Mouse (Mus musculus): ENCODE data around the gene Tsfm. TPM values are rescaled to one million over a fixed set of nuclear protein-coding genes. Genes with fewer than 3 reads are reported as not detected.
A peak's percentile ranks its signal among the peaks of the same experiment; 100 is the strongest.
"Not testable (repeated sequence)": the region's sequence is repeated elsewhere in the genome, so short reads cannot be mapped to it uniquely, and the experiment has no call there.

The Tsfm gene
- total RNA-seq, 2 experiments from 2014 or later = 31.4 to 36.3 TPM

GRCm38 (mm10) chr10:127063913-127064870 lies 33.6 kb upstream of the Tsfm start:
- DNase-seq (ENCODE audit: low spot score in 2 of 2) = peak in 1 of 2 experiments; percentile 42

- peak; percentile 98 to 99 for DNase-seq (ENCODE audit: low spot score in 2 of 2)
Measured at GRCm38 (mm10) chr10:127063239-127063872, 32.7 kb upstream of the Tsfm start, which contains the start of gene Cdk4. Cdk4 (plus strand) TSS chr10:127063534.

DNA sequence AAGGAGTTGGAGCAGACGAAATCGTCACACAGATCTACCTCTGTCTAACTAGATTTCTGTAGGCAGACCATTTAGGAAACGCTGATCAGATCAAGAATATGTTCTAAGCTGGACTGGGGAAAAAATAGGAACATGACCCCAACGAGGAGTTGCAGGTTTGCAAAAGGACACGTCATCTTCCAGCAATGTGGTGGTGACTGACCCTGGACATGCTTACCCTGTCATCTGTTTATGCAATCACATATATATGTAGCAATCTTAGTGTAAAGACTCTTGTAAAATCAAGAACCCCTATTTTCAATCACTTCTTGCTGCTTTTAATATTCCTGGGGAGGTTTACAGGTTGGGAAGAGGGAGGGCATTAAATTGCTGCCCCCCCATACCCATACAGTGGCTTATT lies 31.9 kb upstream of the Tsfm start:
- no peak for DNase-seq (ENCODE audit: low spot score in 2 of 2)

DNA sequence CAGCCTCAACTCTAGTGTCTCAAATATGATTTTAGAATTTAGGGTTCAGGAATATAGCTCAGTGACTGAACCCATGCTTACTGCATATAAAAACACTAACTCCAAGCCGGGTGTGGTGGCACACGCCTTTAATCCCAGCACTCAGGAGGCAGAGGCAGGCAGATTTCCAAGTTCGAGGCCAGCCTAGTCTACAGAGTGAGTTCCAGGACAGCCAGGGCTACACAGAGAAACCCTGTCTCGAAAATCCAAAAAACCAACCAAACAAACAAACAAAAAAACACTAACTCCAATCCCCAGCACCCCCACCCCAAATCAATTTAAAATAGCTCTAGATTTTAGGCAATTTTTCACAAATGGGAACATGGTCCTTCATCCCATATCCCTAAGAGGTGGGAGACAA lies 31.5 kb upstream of the Tsfm start:
- DNase-seq (ENCODE audit: low spot score in 2 of 2) = not testable (repeated sequence)

DNA sequence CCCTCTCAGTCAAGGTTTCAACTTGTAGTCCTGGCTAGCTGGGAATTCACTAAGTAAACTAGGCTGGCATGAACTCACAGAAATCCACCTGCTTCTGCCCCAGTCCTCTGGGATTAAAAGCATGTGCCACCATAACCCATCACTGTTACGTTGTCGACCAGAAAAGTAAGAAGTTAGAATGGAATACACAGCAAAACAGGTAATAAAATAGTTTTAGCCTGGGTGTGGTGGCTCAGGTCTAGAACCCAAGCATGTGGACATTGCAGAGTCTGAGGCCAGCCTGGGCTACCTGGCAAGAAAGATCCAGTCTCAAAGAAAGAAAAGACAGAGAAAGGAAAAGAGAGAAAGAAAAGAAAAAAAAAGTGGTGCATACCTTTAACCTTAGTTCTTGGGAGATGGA lies 30.9 kb upstream of the Tsfm start:
- no peak for DNase-seq (ENCODE audit: low spot score in 2 of 2)

DNA sequence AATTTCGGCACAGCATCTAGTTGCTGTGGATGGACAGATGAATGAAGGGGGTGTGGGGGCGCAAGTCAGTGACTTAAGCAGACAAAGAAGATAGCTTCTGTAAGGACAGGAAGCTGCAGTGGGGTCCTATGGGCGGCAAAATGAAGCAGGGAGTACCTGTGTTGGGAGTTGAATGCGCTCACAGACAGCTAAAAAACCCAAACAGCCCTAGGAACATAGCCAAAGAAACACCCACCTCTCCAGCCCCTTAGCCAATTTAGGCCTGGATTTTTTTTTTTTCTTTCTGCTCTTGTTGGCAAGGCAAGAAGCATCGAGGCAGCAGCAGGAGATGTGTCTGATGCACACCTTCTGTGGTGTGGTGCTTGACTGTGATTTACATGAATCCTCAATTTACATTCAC lies 30.4 kb upstream of the Tsfm start:
- no peak for DNase-seq (ENCODE audit: low spot score in 2 of 2)

DNA sequence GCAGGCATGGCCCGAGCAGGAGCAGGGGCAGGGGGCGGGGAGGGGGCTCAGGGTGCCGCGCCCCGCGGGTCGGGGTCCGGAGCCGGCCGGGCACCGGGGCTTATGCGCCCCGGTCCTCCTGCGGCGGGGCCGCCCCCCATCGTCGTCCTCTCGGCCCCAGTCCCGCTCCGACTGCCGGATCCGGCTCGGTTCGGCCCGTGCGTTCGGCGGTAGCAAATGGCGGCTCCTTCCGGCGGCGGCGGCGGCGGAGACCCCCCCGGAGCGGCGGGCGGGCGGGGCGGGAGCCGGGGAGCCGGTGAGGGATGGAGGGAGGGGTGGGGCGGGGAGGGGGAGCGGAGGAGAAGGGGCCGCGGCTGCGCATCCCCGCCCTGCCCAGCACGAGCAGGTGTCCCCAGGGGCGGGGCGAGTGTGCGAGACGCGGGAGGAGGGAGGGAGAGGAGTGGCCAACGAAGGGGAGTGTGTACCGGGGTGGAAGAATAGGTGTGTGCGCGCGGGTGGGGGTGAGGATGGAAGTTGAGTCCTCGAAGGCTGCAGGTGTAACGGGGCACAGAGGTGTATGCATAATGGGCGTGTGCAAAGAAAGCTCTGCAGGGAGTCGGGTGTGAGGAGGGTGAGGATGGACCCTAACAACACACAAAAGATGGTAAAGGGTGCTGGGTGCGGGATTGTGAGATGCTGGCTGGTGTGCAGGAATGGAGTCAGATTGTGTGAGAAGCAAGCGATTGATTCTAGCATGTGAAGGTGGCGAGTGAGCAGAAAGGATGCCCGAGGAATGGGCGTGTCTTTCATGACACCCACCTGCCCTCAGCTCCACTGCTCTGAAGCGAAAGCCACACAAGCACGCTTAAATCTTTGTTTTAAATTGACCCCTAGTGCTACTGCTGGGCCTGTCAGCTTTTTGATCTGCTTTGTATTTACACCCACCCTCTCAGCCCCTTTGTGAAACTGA lies 29.6 kb upstream of the Tsfm start, which contains the start of gene March9:
Gene March9, minus strand, starts transcription at position 217 of the 949 bp plus-strand sequence.
- peak; percentile 71 to 80 for DNase-seq (ENCODE audit: low spot score in 2 of 2)

- DNase-seq (ENCODE audit: low spot score in 2 of 2) = peak in 1 of 2 experiments; percentile 50
Measured at GRCm38 (mm10) chr10:127059174-127059967, 28.7 kb upstream of the Tsfm start.

DNA sequence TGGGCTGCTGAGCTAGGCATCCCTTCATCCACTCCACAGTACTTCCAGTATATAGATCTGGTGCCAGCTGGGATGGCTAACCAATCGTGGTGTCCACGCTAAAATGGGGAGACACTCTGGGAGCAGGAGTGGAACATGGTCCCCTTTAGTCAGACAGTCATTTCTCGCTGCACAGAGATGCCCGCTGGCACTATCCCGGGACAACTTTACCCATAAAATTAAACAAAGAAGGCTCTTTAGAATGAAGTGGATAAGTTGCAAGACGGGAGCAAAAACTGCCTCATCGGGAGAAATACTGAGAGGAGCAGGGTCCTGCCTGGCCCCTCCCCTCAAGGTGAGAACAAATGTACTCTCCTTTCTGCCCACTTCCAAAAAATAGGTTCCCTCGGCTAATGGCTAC lies 28.1 kb upstream of the Tsfm start:
- DNase-seq (ENCODE audit: low spot score in 2 of 2) = no peak

DNA sequence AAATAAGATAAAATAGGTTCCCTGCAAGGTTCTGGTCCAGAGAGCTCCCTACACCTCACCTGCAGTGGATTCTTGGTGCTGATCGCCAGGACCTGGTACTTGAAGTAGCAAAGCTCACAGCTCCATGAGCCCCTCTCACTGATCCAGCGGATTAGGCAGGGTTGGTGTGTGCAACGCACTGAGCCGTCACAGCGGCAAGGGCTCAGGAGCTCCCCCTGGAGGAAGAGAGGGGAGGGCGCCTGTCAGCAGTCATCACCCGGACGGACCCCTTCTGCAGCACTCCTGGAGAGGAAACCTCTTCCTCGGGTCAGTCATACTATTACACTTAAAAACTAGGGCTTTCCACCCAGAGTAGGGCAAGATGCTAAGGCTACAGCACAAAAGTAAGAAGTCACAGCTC lies 27.5 kb upstream of the Tsfm start:
- DNase-seq (ENCODE audit: low spot score in 2 of 2) = peak; percentile 84 to 89

GRCm38 (mm10) chr10:127056490-127056889 lies 25.9 kb upstream of the Tsfm start:
- no peak for DNase-seq (ENCODE audit: low spot score in 2 of 2)

DNA sequence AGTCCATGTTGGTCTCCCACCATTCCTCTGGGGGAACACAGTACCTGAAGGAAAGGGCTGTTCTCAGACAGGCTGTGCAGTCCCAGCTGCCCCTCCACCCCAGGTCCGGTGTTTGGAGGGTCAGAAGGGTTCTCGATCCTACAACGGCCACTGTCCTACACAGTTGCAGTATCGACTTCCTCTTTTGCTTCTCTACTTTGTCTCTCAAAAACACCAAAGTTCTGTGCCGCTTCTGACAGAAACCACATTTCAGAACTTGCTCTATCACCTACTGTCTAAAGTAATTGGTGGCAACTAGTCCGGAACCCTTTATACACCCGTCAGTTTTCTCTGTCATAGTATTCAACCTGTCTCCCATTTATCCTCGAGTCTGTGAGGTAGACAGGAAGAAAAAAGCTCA lies 24.8 kb upstream of the Tsfm start:
- DNase-seq (ENCODE audit: low spot score in 2 of 2) = no peak

DNA sequence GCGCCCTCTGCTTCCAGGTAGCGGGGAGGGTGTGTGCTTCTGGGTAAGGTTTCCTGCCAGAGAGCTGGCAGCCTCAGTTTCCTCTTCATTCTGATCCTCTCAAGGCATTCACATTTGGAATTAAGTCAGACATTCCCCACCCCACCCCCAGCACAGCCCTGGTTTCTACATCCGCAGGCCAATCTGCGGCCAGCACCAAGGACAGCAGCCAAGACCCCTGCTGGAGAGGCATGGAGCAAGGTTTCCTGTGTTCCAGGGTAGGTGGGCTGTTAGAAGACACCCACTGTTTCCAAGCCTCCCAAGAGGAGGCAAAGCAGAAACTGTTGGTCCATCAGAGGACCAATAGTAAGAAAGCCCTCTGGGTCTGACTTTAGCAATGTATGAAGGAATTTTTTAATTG lies 24.0 kb upstream of the Tsfm start:
- no peak for DNase-seq (ENCODE audit: low spot score in 2 of 2)

- DNase-seq (ENCODE audit: low spot score in 2 of 2) = no peak
Measured at GRCm38 (mm10) chr10:127050119-127050474, 19.5 kb upstream of the Tsfm start.

DNA sequence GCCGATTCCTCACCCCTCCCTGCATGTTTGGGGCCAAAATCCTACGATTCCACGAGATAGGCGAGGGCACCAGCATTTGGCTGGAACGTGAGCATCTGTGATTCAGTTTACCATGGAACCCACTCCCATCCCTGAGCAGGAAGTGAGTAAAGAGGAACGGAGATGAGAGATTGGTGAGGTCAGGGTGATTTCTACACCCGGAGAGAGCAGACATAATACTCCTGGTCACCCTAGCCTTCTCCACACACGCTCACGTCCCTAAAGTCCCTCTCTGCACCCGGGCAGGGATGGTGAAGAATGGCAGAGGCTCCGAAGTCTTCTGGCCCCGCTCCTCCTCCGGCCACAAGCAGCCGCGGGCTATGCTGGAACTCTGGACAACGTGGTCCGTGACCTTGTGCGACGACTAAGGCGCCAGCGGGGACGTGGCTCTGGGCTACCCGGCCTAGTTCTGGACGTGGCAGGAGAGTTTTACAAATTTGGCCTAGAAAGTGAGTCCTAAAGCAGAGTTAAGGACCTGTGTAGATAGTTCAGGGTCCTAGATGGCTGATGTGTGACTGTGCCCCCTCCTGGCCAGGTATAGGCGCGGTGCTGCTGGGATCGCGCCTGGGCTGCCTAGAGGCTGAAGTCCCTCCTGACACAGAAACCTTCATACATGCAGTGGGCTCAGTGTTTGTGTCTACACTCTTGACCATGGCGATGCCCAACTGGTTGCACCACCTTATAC lies 18.9 kb upstream of the Tsfm start:
- no peak for DNase-seq (ENCODE audit: low spot score in 2 of 2)

GRCm38 (mm10) chr10:127048608-127049394 lies 18.2 kb upstream of the Tsfm start:
- no peak for DNase-seq (ENCODE audit: low spot score in 2 of 2)

DNA sequence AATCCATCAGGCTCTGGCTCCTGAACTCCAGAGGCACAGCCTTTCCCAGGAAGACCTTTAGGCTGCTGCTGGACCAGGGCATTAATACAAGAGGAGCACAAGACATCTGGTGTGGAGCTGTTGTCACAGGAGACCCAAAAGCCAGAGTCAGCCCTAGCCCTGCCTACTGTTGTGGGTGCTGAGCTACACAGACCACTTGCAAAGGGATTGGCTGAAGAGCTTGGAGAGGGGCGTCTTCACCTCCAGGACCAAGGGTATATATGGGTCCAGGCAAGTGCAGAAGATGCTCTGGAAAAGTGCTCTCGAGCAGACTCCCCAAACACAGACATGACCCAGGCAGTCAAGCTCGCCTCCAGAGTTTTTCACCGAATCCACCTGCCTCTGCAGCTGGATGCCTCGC lies 17.3 kb upstream of the Tsfm start, which contains the start of gene Cyp27b1:
Gene Cyp27b1, plus strand, starts transcription at position 297 of the 400 bp plus-strand sequence.
- no peak for DNase-seq (ENCODE audit: low spot score in 2 of 2)

DNA sequence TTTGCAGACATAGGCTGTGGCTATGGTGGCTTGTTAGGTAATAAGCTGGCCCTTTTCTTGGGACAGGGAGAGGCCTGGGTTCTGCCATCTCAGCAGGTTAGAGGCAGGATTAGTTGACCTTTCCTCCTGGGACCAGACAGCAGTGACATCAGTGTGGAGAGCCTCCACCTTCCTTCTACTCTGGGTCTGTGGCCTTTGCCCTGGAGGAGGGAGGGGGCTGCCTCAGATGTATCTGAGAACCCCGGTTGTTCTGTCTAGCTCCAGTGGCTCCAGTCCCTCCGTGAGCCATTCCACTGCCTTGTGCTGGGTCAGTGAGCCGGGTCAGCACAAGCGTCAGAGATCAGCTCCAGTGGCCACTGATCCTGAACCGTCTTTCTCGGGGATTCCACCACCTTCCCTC lies 12.5 kb upstream of the Tsfm start:
- DNase-seq (ENCODE audit: low spot score in 2 of 2) = no peak

Data from layer of hippocampus, postnatal 10 days (tissue).